Mouse (Mus musculus): ENCODE results near the gene Ahsg. TPM values are rescaled to one million over a fixed set of nuclear protein-coding genes. Genes with fewer than 3 reads are reported as not detected.

Gene Ahsg
- not detected for total RNA-seq (2023)

GRCm38 (mm10) chr16:22890683-22891510, at the start of gene Ahsg:
Ahsg (plus strand) TSS chr16:22891277.

DNA sequence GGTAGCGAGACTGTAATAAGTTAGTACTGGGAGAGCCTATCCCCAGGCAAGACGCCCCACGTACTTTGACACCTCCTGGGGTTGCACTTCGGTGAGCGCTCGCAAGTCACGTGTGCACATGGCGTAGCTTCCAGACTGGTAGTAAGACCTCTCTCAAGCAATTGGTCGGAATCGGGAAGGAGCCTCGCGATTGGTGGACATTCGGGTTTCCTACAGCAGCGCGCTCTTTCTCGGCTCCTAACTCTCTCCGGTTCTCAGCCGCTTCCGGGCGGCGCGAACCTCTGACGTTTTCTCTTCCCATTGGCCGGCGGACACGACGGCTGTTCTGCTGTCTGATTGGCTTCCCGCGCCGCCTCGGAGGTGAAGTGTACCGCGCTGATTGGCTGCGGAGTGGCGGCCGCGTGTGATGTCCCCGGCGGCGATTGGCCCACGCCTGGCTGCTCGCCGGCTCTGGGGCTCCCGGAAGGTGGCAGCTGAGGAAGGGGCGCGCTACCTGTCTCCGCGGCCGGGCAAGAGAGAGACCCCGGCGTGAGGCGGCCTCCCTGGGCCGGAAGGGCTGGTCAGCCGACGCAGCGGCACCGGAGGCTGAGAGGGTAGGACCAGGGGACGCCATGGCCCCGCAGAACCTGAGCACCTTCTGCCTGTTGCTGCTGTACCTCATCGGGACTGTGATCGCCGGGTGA, 33.5 kb upstream of the Ahsg start, which contains the start of the genes Tbccd1 and Dnajb11:
Tbccd1 (minus strand) TSS at position 239 of the 683 bp plus-strand sequence.
Dnajb11 (plus strand) TSS at position 415 of the 683 bp plus-strand sequence.

DNA sequence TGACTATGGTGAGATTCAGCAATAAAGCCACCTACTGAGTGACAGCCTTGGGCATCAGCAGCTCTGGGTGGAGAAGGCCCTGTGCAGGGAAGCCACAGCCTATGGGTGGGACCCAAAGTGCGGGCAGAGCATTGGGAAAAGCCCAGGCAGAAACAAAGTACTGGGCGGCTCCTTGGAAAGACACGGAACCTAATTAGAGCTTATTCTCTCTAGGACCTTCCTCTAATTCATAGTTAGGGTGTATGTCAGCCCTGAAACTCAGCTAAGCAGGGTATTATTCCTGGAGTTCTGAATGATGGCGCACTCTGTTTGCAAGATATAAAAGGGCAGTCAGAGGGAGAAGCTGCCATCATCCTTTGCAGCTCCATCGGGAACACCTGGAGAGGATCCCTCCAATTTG, 27.0 kb downstream of the Ahsg start, which contains the start of gene Fetub:
Fetub (plus strand) TSS at position 301 of the 400 bp plus-strand sequence.

Other genes with a start within 250 kb of the Ahsg start
- 0.62 TPM for gene Dgkg, start 234.1 kb upstream of the Ahsg start, total RNA-seq (2023)
- gene Crygs, start 79.7 kb upstream of the Ahsg start, total RNA-seq (2023): not detected
- gene Tbccd1, start 33.6 kb upstream of the Ahsg start, total RNA-seq (2023): 15.6 TPM
- gene Dnajb11, start 33.4 kb upstream of the Ahsg start, total RNA-seq (2023): 50.4 TPM
- gene Fetub, start 27.1 kb downstream of the Ahsg start, total RNA-seq (2023): not detected
- gene Hrg, start 59.8 kb downstream of the Ahsg start, total RNA-seq (2023): not detected
- gene Kng2, start 138.2 kb downstream of the Ahsg start, total RNA-seq (2023): not detected
- not detected for gene Kng1, start 166.6 kb downstream of the Ahsg start, total RNA-seq (2023)
- gene Eif4a2, start 216.2 kb downstream of the Ahsg start, total RNA-seq (2023): 1,004 TPM
- gene Rfc4, start 236.5 kb downstream of the Ahsg start, total RNA-seq (2023): 6.0 TPM